ENCODE assay signal across 8 mouse cellular contexts in genomic region chr10:42679586-42679985, GRCm38 (mm10).
DNase-seq lines count a peak whose midpoint lies in the region; ATAC-seq and TF ChIP-seq lines count a peak whose summit lies in the region.

No protein-coding gene starts in this region.

- no peaks in the 10 kb centered on the region for H3K27me3 ChIP-seq in kidney, postnatal 0 days (ENCODE audit: insufficient read depth, low read length)
- peaks cover 6% of the 10 kb centered on the region for H3K27me3 ChIP-seq in hindbrain, embryonic 12.5 days
- 0 out of 2 replicates have a peak, but pooled peaks cover 5% of the 10 kb centered on the region for H3K27me3 ChIP-seq in midbrain, embryonic 12.5 days

- peak overlapping the region; percentile 92 for H3K4me2 ChIP-seq in kidney, postnatal 0 days (ENCODE audit: low read length)
- peak overlapping the region; percentile 82 for H3K4me2 ChIP-seq in hindbrain, embryonic 12.5 days (replicated peaks)
- peak overlapping the region; percentile 82 for H3K4me2 ChIP-seq in midbrain, embryonic 12.5 days (replicated peaks)

- intact Hi-C loops in left cerebral cortex, postnatal 14 days (cut with DNase I) = no loop called here

- peak overlapping the region; percentile 72 for H3K9ac ChIP-seq in kidney, postnatal 0 days (ENCODE audit: low read depth, low read length)
- H3K9ac ChIP-seq in hindbrain, embryonic 12.5 days = peak overlapping the region; percentile 85
- H3K9ac ChIP-seq in midbrain, embryonic 12.5 days (replicated peaks) = peak overlapping the region; percentile 72

- WGBS in kidney, postnatal 0 days = 9% methylated on average over 10 of the region's 10 CpGs
- 1% methylated on average over 10 of the region's 10 CpGs for WGBS in bone marrow, adult 2 months
- 18% methylated on average over 10 of the region's 10 CpGs for WGBS in hindbrain, embryonic 12.5 days
- 8% methylated on average over 10 of the region's 10 CpGs for whole genome bisulfite sequencing in midbrain, embryonic 12.5 days

- H3K4me3 ChIP-seq in kidney, postnatal 0 days (replicated peaks; ENCODE audit: low read depth, low read length) = peak overlapping the region; percentile 86
- peak overlapping the region; percentile 97 for H3K4me3 ChIP-seq in bone marrow, adult 2 months (replicated peaks; ENCODE audit: control insufficient read depth, low read depth, low read length)
- H3K4me3 ChIP-seq in hindbrain, embryonic 12.5 days = peak overlapping the region; percentile 97
- H3K4me3 ChIP-seq in midbrain, embryonic 12.5 days = peak overlapping the region; percentile 95

- no peaks in the 10 kb centered on the region for H3K36me3 ChIP-seq in kidney, postnatal 0 days (ENCODE audit: insufficient read depth, low read length)
- peaks cover 8% of the 10 kb centered on the region for H3K36me3 ChIP-seq in hindbrain, embryonic 12.5 days
- peaks cover 9% of the 10 kb centered on the region for H3K36me3 ChIP-seq in midbrain, embryonic 12.5 days

- TF ChIP-seq CTCF in kidney, postnatal 0 days (IDR thresholded peaks at IDR 0.05; ENCODE audit: low read depth) = no peak
- TF ChIP-seq CTCF in bone marrow, adult 2 months (IDR thresholded peaks at IDR 0.05; ENCODE audit: control insufficient read depth, insufficient read depth, low read length) = no peak

- ATAC-seq in kidney, postnatal 0 days (replicated peaks; ENCODE audit: low FRiP score, low read depth) = no peak
- ATAC-seq in hindbrain, embryonic 12.5 days (ENCODE audit: low FRiP score) = no peak
- ATAC-seq in midbrain, embryonic 12.5 days (ENCODE audit: low FRiP score, low read depth) = no peak

- TF ChIP-seq POLR2A in bone marrow, adult 2 months (IDR thresholded peaks at IDR 0.05; ENCODE audit: borderline replicate concordance, control insufficient read depth, low read depth, low read length) = no peak

- H3K4me1 ChIP-seq in kidney, postnatal 0 days (replicated peaks; ENCODE audit: insufficient read depth, low read length) = peaks cover 6% of the 10 kb centered on the region
- no peaks in the 10 kb centered on the region; the same call in 1 of the 2 replicates for H3K4me1 ChIP-seq in bone marrow, adult 2 months (ENCODE audit: control insufficient read depth, insufficient read depth, low read length)
- peaks cover 9% of the 10 kb centered on the region for H3K4me1 ChIP-seq in hindbrain, embryonic 12.5 days
- H3K4me1 ChIP-seq in midbrain, embryonic 12.5 days = peaks cover 21% of the 10 kb centered on the region

- H3K9me3 ChIP-seq in kidney, postnatal 0 days (replicated peaks; ENCODE audit: low read length) = no peaks in the 10 kb centered on the region
- H3K9me3 ChIP-seq in hindbrain, embryonic 12.5 days (replicated peaks) = no peaks in the 10 kb centered on the region
- H3K9me3 ChIP-seq in midbrain, embryonic 12.5 days = no peaks in the 10 kb centered on the region

- no peak for DNase-seq in kidney, postnatal 0 days (ENCODE audit: low spot score)
- no peak for DNase-seq in kidney, adult 8-10 months
- no peak for DNase-seq in cerebellum, adult 9-11 months
- DNase-seq in left cerebral cortex, postnatal 14 days (ENCODE audit: low spot score in 2 of 2) = no peak
- DNase-seq in gastrocnemius, postnatal 25 days = no peak

- H3K27ac ChIP-seq in kidney, postnatal 0 days = no peak overlapping the region
- no peak overlapping the region for H3K27ac ChIP-seq in bone marrow, adult 2 months (ENCODE audit: control insufficient read depth, insufficient read depth, low read depth, low read length, poor library complexity)
- no peak overlapping the region for H3K27ac ChIP-seq in hindbrain, embryonic 12.5 days
- no peak overlapping the region for H3K27ac ChIP-seq in midbrain, embryonic 12.5 days (replicated peaks)
